Mouse (Mus musculus) CH12.LX (cell line): Measurements from ENCODE around the gene Ap1g1. TPM values are rescaled to one million over a fixed set of nuclear protein-coding genes. Genes with fewer than 3 reads are reported as not detected.

Experiments
- DNase-seq: peaks from one replicate; pipeline ENCODE4 v3.0.0-alpha.2; 2013; ENCODE audit errors: extremely low read depth
- H3K27ac ChIP-seq: 2 replicates; pipeline ENCODE4 v1.5.1; 2012; ENCODE audit warnings: low read depth, mild to moderate bottlenecking, control low read depth, moderate library complexity; ENCODE audit not compliant: insufficient read depth
- H3K27me3 ChIP-seq: replicated peaks from 2 replicates; pipeline ENCODE3; 2012; ENCODE audit warnings: inconsistent platforms
- H3K36me3 ChIP-seq, 2 experiments: replicated peaks in 1 of 2; 2 replicates each; pipeline versions ENCODE3 to v1.6.1; 2012; ENCODE audit warnings: inconsistent platforms in 1 of 2, low read length in 1 of 2, mild to moderate bottlenecking in 1 of 2, mixed read lengths in 1 of 2, moderate library complexity in 1 of 2; ENCODE audit not compliant: control insufficient read depth in 1 of 2, insufficient read depth in 1 of 2
- H3K4me1 ChIP-seq, 2 experiments: 2 replicates each; pipeline ENCODE4 v1.6.1; 2012; ENCODE audit warnings: inconsistent platforms in 1 of 2, moderate library complexity in 1 of 2; ENCODE audit not compliant: insufficient read depth in 2 of 2, control insufficient read depth in 1 of 2
- H3K4me2 ChIP-seq: 2 replicates; pipeline ENCODE4 v1.6.1; 2012; ENCODE audit warnings: low read depth, mild to moderate bottlenecking, control low read depth; ENCODE audit not compliant: poor library complexity, insufficient read depth, severe bottlenecking
- H3K4me3 ChIP-seq, 3 experiments: fragments of 150-350 bp in 1 of 3; sonication (generic) in 1 of 3; replicated peaks in 1 of 3; 2 replicates each; pipeline versions ENCODE3 to v1.5.1; 2011 to 2012; ENCODE audit warnings: low read depth in 2 of 3, low read length in 2 of 3, mild to moderate bottlenecking in 2 of 3, moderate library complexity in 2 of 3, control low read depth in 1 of 3, improper control_type of control experiment in 1 of 3, inconsistent platforms in 1 of 3, mixed read lengths in 1 of 3; ENCODE audit not compliant: poor library complexity in 1 of 3
- H3K79me2 ChIP-seq: replicated peaks from 2 replicates; pipeline ENCODE4 v1.6.1; 2012; ENCODE audit warnings: mild to moderate bottlenecking, moderate library complexity; ENCODE audit not compliant: control insufficient read depth, poor library complexity, insufficient read depth, severe bottlenecking; ENCODE audit errors: extremely low read depth
- H3K9ac ChIP-seq: 2 replicates; pipeline ENCODE4 v1.6.1; 2012; ENCODE audit warnings: low read depth, mild to moderate bottlenecking, control low read depth, moderate library complexity; ENCODE audit not compliant: insufficient read depth
- H3K9me3 ChIP-seq: replicated peaks from 2 replicates; pipeline ENCODE3; 2012; ENCODE audit warnings: low read length, inconsistent platforms, mixed read lengths
- BHLHE40 ChIP-seq: IDR thresholded peaks from 2 replicates; pipeline ENCODE4 v1.6.1; 2011; ENCODE audit warnings: mild to moderate bottlenecking, low read depth, low read length, improper control_type of control experiment
- CHD1 ChIP-seq: IDR thresholded peaks from 2 replicates; pipeline ENCODE4 v1.6.1; 2012; ENCODE audit warnings: low read depth, low read length, improper control_type of control experiment, inconsistent platforms
- ELF1 ChIP-seq: IDR thresholded peaks from 2 replicates; pipeline ENCODE4 v1.6.1; 2014; ENCODE audit warnings: low read depth, mild to moderate bottlenecking, inconsistent platforms, low read length, improper control_type of control experiment
- ETS1 ChIP-seq: conservative IDR thresholded peaks from 2 replicates; pipeline ENCODE4 v1.6.1; 2012; ENCODE audit warnings: low read depth, mild to moderate bottlenecking, inconsistent platforms, low read length, improper control_type of control experiment, moderate library complexity
- HCFC1 ChIP-seq: IDR thresholded peaks from 2 replicates; pipeline ENCODE4 v1.6.1; 2012; ENCODE audit warnings: low read depth, mild to moderate bottlenecking, inconsistent platforms, low read length, improper control_type of control experiment
- JUND ChIP-seq: conservative IDR thresholded peaks from 2 replicates; pipeline ENCODE4 v1.6.1; 2011; ENCODE audit warnings: low read depth, low read length, improper control_type of control experiment
- MXI1 ChIP-seq: IDR thresholded peaks from 2 replicates; pipeline ENCODE4 v1.6.1; 2011; ENCODE audit warnings: mild to moderate bottlenecking, low read depth, low read length, improper control_type of control experiment
- NELFE ChIP-seq: IDR thresholded peaks from 2 replicates; pipeline ENCODE4 v1.6.1; 2011; ENCODE audit warnings: low read depth, low read length, improper control_type of control experiment
- NRF1 ChIP-seq: IDR thresholded peaks from 2 replicates; pipeline ENCODE4 v1.6.1; 2014; ENCODE audit warnings: low read depth, mild to moderate bottlenecking, inconsistent platforms, low read length, improper control_type of control experiment, moderate library complexity
- PAX5 ChIP-seq: IDR thresholded peaks from 2 replicates; pipeline ENCODE4 v1.6.1; 2012; ENCODE audit warnings: low read length, inconsistent platforms, mixed read lengths
- RCOR1 ChIP-seq: conservative IDR thresholded peaks from 2 replicates; pipeline ENCODE4 v1.6.1; 2012; ENCODE audit warnings: low read depth, mild to moderate bottlenecking, inconsistent platforms, low read length, improper control_type of control experiment
- SMC3 ChIP-seq: IDR thresholded peaks from 2 replicates; pipeline ENCODE4 v1.6.1; 2011; ENCODE audit warnings: low read depth, low read length, improper control_type of control experiment
- USF1 ChIP-seq: IDR thresholded peaks from 2 replicates; pipeline ENCODE4 v1.6.1; 2014; ENCODE audit warnings: low read depth, mild to moderate bottlenecking, inconsistent platforms, low read length, improper control_type of control experiment
- ZC3H11A ChIP-seq: IDR thresholded peaks from 2 replicates; pipeline ENCODE4 v1.6.1; 2012; ENCODE audit warnings: low read depth, mild to moderate bottlenecking, inconsistent platforms, low read length, improper control_type of control experiment
- ZKSCAN1 ChIP-seq: IDR thresholded peaks from 2 replicates; pipeline ENCODE4 v1.6.1; 2012; ENCODE audit warnings: low read depth, inconsistent platforms, low read length, improper control_type of control experiment, borderline replicate concordance
- ZMIZ1 ChIP-seq: IDR thresholded peaks from 2 replicates; pipeline ENCODE4 v1.6.1; 2012; ENCODE audit warnings: low read depth, mild to moderate bottlenecking, inconsistent platforms, low read length, improper control_type of control experiment
- ZNF384 ChIP-seq: IDR thresholded peaks from 2 replicates; pipeline ENCODE4 v1.6.1; 2012; ENCODE audit warnings: low read depth, low read length, improper control_type of control experiment, inconsistent platforms
- dilution Hi-C: fragments of 300-500 bp; cut with MboI; formaldehyde crosslinking; loops from 2 replicates; pipeline ENCODE4 v1.14.3; 2020; ENCODE audit warnings: low sequenced_read_pairs; ENCODE audit not compliant: extremely low pct_unique_long_range_greater_than_20kb, extremely low pct_ligation_motif_present
- in situ Hi-C: fragments of 300-500 bp; cut with MboI; formaldehyde crosslinking; loops from 3 replicates; pipeline ENCODE4 v1.14.3; 2019; ENCODE audit warnings: low sequenced_read_pairs, low pct_ligation_motif_present, low pct_unique_long_range_greater_than_20kb, mixed read lengths
- polyA plus RNA-seq: library from polyadenylated mRNA; unstranded; fragments of >175 nt; gene quantifications from 2 replicates; pipeline ENCODE4 v1.2.1, GENCODE M21; 2012; ENCODE audit warnings: low read depth; ENCODE audit not compliant: insufficient read length
- total RNA-seq, 2 experiments: library from RNA; depleted of rRNA; stranded (reverse); fragments of 300-350 nt in 1 of 2; fragments of >200 nt in 1 of 2; gene quantifications; 2 replicates each; pipeline ENCODE4 v1.2.3; 2012 to 2014

Gene Ap1g1
- total and polyA plus RNA-seq, 3 experiments: 29.5 to 60.4 (median 40.8) TPM

DNA sequence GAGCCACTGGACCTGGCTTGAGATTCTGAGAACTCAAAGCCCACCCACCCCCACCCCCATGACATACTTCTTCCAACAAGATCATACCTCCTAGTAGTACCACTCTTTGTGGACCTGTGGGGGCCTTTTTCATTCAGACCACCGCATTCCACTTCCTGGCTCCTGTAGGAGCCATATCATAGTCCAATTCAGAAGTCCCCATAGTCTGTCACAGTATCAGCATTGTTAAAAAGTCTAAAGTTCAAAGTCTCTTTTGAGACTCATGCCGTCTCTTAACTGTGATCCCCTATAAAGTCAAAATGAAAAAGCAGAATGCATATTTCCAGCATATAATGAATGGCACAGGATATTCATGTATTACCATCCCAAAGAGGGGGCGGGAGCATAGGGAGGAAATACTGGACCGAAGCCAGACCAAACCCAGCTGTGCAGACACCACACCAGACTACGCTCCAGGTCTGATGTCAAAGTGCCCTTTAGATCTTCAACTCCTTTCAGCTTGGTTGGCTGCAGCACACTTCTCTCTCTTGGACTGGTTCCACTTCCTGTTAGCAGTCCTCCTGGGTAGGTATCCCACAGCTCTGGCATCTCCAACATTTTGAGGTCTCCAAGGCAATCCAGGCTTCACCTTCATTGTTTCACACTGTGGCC is 101.8 kb downstream of the Ap1g1 start:
- Histone ChIP-seq H3K9me3 (no peaks in the 10 kb centered on the region), H3K79me2 (no peaks in the 10 kb centered on the region), H3K27me3 (no peaks in the 10 kb centered on the region), H3K4me1 (0 out of 4 replicates have a peak, but pooled peaks cover 0 to 5% of the 10 kb centered on the region in 2 experiments), H3K4me3 (no peak overlapping the region), H3K4me2 (no peak overlapping the region), H3K27ac (no peak overlapping the region), H3K36me3 (peaks cover 18 to 58% of the 10 kb centered on the region in 2 experiments), H3K9ac (no peak overlapping the region)
- no peak for TF ChIP-seq HCFC1
- in situ Hi-C loops: no loop called here
- dilution Hi-C loops: no loop called here
- DNase-seq: no peak

DNA sequence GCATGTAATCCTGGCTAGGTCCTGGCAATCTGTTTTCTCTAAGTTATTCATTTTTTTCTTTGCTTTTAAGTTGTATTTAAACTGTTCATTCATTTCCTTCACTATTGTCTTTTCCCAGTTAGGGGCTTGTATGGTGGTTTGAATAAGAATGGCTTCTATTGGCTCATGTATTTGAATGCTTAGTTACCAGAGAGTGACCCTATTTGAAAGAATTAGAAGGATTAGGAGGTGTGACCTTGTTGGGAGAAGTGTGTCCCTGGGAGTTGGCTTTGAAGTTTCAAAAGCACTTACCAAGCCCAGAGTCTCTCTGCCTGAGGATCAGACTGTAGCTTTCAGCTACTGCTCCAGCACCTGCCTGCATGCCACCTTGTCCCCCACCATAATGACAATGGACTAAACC is 106.9 kb downstream of the Ap1g1 start:
- 0 out of 4 replicates have a peak, but pooled peaks cover 0 to 2% of the 10 kb centered on the region in 2 experiments for H3K4me1 ChIP-seq
- no peak overlapping the region for H3K27ac ChIP-seq
- no peak overlapping the region for H3K9ac ChIP-seq
- TF ChIP-seq ZNF384 (no peak), NELFE (no peak), USF1 (no peak), NRF1 (no peak), RCOR1 (no peak), SMC3 (no peak), PAX5 (no peak), ETS1 (no peak), ZMIZ1 (no peak), ZKSCAN1 (no peak), ZC3H11A (no peak)
- H3K27me3 ChIP-seq: no peaks in the 10 kb centered on the region
- H3K36me3 ChIP-seq: peaks cover 7 to 52% of the 10 kb centered on the region in 2 experiments
- DNase-seq: no peak
- dilution Hi-C loops (no loop called here), in situ Hi-C loops (no loop called here)
- H3K4me2 ChIP-seq: no peak overlapping the region
- no peak overlapping the region for H3K4me3 ChIP-seq
- H3K79me2 ChIP-seq: no peaks in the 10 kb centered on the region
- no peaks in the 10 kb centered on the region for H3K9me3 ChIP-seq

DNA sequence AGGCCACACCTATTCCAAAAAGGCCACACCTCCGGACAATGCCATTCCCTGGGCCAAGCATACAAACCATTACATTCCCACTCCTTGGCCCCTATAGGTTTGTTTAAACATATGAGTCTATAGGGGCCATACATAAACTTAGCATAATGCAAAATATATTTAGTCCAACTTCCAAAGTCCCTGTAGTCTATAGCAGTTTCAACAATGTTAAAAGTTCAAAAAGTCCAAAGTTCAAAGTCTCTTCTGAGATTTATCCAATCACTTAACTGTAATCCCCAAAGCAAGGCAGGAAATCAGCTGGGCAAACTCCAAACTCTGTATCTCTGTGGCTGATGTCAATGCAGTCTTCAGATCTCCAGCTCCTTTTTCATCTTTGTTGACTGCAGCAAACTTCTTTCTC is 110.9 kb downstream of the Ap1g1 start:
- H3K36me3 ChIP-seq: peaks cover 0 to 50% of the 10 kb centered on the region in 2 experiments
- no peak for TF ChIP-seq NELFE
- TF ChIP-seq ELF1: no peak
- TF ChIP-seq MXI1: no peak
- TF ChIP-seq CHD1: no peak
- no peak for TF ChIP-seq ZNF384
- no peak for TF ChIP-seq BHLHE40
- TF ChIP-seq JUND: no peak
- in situ Hi-C loops: no loop called here

More for the DNA sequence above, 110.9 kb downstream of the Ap1g1 start:
- DNase-seq: no peak
- H3K4me1 ChIP-seq: 0 out of 4 replicates have a peak, but pooled peaks cover 0 to 3% of the 10 kb centered on the region in 2 experiments
- H3K79me2 ChIP-seq: no peaks in the 10 kb centered on the region
- H3K27ac ChIP-seq: no peak overlapping the region
- H3K27me3 ChIP-seq: no peaks in the 10 kb centered on the region
- H3K4me2 ChIP-seq: no peak overlapping the region
- no peak overlapping the region for H3K4me3 ChIP-seq
- H3K9ac ChIP-seq: no peak overlapping the region
- peaks cover 4% of the 10 kb centered on the region for H3K9me3 ChIP-seq
- dilution Hi-C loops: no loop called here
